Comparison of ENCODE assay signal across 17 mouse cellular contexts in the genomic region with DNA sequence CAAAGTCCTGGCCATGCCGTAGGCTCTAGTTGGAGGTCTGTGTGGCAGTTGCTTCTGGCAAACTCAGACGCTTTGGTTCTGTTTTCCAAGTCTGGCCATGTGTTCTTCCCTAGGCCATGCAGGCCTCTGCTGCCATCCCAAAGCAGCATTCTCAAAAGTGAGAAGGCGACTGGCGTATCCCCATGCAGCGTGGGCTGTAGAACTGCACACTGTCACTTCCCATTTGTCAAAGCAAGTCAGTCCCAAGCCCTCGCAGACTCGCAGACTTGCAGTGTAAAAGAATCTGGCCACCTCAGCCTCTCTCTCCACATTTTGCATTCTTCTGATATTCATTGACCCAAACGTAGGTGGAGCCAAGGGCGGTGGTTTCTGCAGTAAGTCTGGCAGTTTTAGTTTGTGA.
DNase-seq lines count a peak whose midpoint lies in the region; ATAC-seq lines count a peak whose summit lies in the region.
"Had no signal": no experiment of that assay in that cellular context is flagged by ENCODE, and none has a peak within 500 bp of the region (broad histone marks: within the 10 kb centered on the region; RNA-seq: fewer than 3 reads in every experiment).

No protein-coding gene starts in this region.

- no peak overlapping the region for H3K4me3 ChIP-seq in midbrain, embryonic 14.5 days (replicated peaks; ENCODE audit: low read depth, low read length)
- H3K4me3 ChIP-seq: forebrain, embryonic 13.5 days; heart, embryonic 13.5 days; midbrain, embryonic 10.5 days; neural tube, embryonic 13.5 days had no signal

- peak; percentile 9 for DNase-seq in gastrocnemius, postnatal 25 days
- DNase-seq in gastrocnemius, adult 18-20 months (ENCODE audit: low spot score): no peak
- DNase-seq in fibroblast of lung, adult 2 months (ENCODE audit: low read depth): peak; percentile 48
- DNase-seq in left cerebral cortex, adult 18-20 months (ENCODE audit: low spot score in 2 of 2): peak; percentile 53 to 74
- DNase-seq in right cerebral cortex, postnatal 25 days: peak; percentile 35
- DNase-seq in spleen, postnatal 10 days (ENCODE audit: low spot score in 2 of 2): no peak
- no peak for DNase-seq in lung, postnatal 4 days
- DNase-seq in midbrain, embryonic 14.5 days: no peak
- DNase-seq: adrenal gland, postnatal 36 days; cerebellum, postnatal 25 days; liver, postnatal 0 days had no signal

- H3K27me3 ChIP-seq in midbrain, embryonic 14.5 days (ENCODE audit: control insufficient read depth, insufficient read depth, low read length): no peaks in the 10 kb centered on the region
- H3K27me3 ChIP-seq: forebrain, embryonic 13.5 days; heart, embryonic 13.5 days; neural tube, embryonic 13.5 days; Patski had no signal

- H3K36me3 ChIP-seq in midbrain, embryonic 14.5 days (ENCODE audit: control insufficient read depth, insufficient read depth, low read length): no peaks in the 10 kb centered on the region
- H3K36me3 ChIP-seq: heart, embryonic 13.5 days; midbrain, embryonic 10.5 days; neural tube, embryonic 13.5 days had no signal

- H3K27ac ChIP-seq in midbrain, embryonic 14.5 days (replicated peaks; ENCODE audit: low read depth, low read length): no peak overlapping the region
- H3K27ac ChIP-seq: forebrain, embryonic 13.5 days; heart, embryonic 13.5 days; hindbrain, postnatal 0 days; midbrain, embryonic 10.5 days; neural tube, embryonic 13.5 days had no signal

- H3K4me1 ChIP-seq in midbrain, embryonic 14.5 days (ENCODE audit: control insufficient read depth, insufficient read depth, low read length): no peaks in the 10 kb centered on the region
- H3K4me1 ChIP-seq: forebrain, embryonic 13.5 days; heart, embryonic 13.5 days; midbrain, embryonic 10.5 days; neural tube, embryonic 13.5 days had no signal

- H3K9ac ChIP-seq in midbrain, embryonic 14.5 days (replicated peaks; ENCODE audit: low read length): no peak overlapping the region
- H3K9ac ChIP-seq: forebrain, embryonic 13.5 days; heart, embryonic 13.5 days; liver, postnatal 0 days; neural tube, embryonic 13.5 days had no signal

- no peak for ATAC-seq in midbrain, embryonic 14.5 days (ENCODE audit: low FRiP score, low TSS enrichment)
- ATAC-seq: forebrain, embryonic 13.5 days; hindbrain, postnatal 0 days; liver, postnatal 0 days; Patski had no signal

- WGBS in midbrain, embryonic 14.5 days: 69% methylated on average over 9 of the region's 9 CpGs

- no peak overlapping the region for H3K4me2 ChIP-seq in midbrain, embryonic 14.5 days (ENCODE audit: low read length)
- H3K4me2 ChIP-seq: forebrain, embryonic 13.5 days; heart, embryonic 13.5 days; neural tube, embryonic 13.5 days had no signal

- H3K9me3 ChIP-seq in midbrain, embryonic 14.5 days (ENCODE audit: control insufficient read depth, low read length): no peaks in the 10 kb centered on the region
- H3K9me3 ChIP-seq: forebrain, embryonic 13.5 days; heart, embryonic 13.5 days; midbrain, embryonic 10.5 days; neural tube, embryonic 13.5 days had no signal

Comparison
In these comparisons a context has a peak if more than half of its experiments do, and no peak if none do; other contexts are left out.
1. DNase-seq: peak in gastrocnemius, postnatal 25 days (single experiment), fibroblast of lung, adult 2 months (single experiment), left cerebral cortex, adult 18-20 months (2 of 2) and right cerebral cortex, postnatal 25 days (single experiment); none in gastrocnemius, adult 18-20 months (single experiment), spleen, postnatal 10 days (0 of 2), lung, postnatal 4 days (0 of 2) and midbrain, embryonic 14.5 days (single experiment).